Mouse (Mus musculus) right cerebral cortex, postnatal 4 days (tissue): ENCODE data around the gene Catsper1.

Experiments
- DNase-seq: peaks from one replicate; pipeline ENCODE4 v3.0.0-alpha.2; 2022

Catsper1 gene

GRCm38 (mm10) chr19:5356080-5356479, 20.5 kb downstream of the Catsper1 start:
- no peak for DNase-seq

GRCm38 (mm10) chr19:5362186-5362585, 26.6 kb downstream of the Catsper1 start:
- no peak for DNase-seq

- no peak for DNase-seq
These were observed 28.6 kb downstream of the Catsper1 start for GRCm38 (mm10) chr19:5364124-5364523.

- DNase-seq: no peak
These were observed 30.2 kb downstream of the Catsper1 start for GRCm38 (mm10) chr19:5365751-5366150.

GRCm38 (mm10) chr19:5366175-5367052, 30.9 kb downstream of the Catsper1 start, which contains the start of gene Eif1ad:
TSS of gene Eif1ad (plus strand) at chr19:5366741.
- DNase-seq: peak; percentile 93

- no peak for DNase-seq
These were observed 31.5 kb downstream of the Catsper1 start, which contains the start of gene Banf1 for GRCm38 (mm10) chr19:5367053-5367359. TSS of gene Banf1 (minus strand) at chr19:5367168.

- DNase-seq: no peak
These were observed 31.9 kb downstream of the Catsper1 start for GRCm38 (mm10) chr19:5367455-5367854.

GRCm38 (mm10) chr19:5370932-5371331, 35.4 kb downstream of the Catsper1 start:
- DNase-seq: no peak

- no peak for DNase-seq
These were observed 37.2 kb downstream of the Catsper1 start for GRCm38 (mm10) chr19:5372724-5373123.

- DNase-seq: no peak
These were observed 38.6 kb downstream of the Catsper1 start for GRCm38 (mm10) chr19:5374177-5374576.

GRCm38 (mm10) chr19:5374748-5375147, 39.2 kb downstream of the Catsper1 start:
- no peak for DNase-seq

DNA sequence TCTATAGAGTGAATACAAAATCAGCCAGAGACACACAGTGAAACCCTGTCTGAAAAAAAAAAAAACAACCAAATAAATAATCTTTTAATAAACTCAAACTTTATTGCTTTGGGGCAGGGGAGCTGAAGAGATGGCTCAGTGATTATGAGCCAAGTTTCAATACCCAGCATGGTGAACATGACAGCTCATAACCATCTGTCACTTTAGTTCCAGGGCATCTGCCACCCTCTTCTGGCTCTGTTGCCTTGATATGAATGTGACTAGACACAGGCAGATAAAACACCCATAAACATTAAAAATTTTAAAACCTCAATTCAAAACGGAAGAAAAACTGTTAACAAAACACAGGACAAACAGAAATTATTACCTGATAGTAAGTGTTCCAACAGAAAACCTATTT, 41.9 kb downstream of the Catsper1 start:
- DNase-seq: no peak

- no peak for DNase-seq
These were observed 47.8 kb downstream of the Catsper1 start for GRCm38 (mm10) chr19:5383326-5383725.

GRCm38 (mm10) chr19:5384715-5385114, 49.2 kb downstream of the Catsper1 start:
- no peak for DNase-seq

- peak; percentile 28 for DNase-seq
These were observed 52.5 kb downstream of the Catsper1 start for GRCm38 (mm10) chr19:5388011-5388441.

DNA sequence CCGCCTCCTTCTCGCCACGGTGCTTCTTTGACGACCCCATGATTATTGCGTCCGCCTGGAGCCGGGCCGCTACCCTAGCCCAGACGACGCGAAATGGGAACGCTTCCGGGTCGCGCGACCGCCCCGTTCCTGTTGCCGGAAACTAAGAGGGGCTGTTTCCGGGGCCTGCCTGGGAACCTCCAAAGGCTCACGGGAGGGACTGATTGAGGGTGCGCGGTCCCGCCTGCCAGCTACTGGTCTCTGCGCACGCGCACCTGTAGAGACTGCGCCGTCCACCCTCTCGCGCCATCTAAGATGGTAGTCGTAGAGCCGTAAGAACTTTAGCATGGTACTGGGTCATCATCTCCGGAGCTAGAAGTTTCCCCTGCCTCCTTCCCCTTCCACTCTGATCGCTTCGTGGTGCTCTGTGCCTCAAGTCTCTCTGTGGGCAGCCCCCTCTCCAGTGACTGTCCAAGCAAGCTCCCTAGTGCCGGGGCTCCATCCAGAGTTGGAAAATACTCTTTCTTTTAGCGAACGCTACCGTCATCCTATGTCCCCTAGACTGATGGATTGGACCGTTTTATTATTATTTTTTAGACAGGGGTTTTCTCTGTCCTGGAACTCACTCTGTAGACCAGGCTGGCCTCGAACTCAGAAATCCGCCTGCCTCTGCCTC, 53.2 kb downstream of the Catsper1 start, which contains the start of gene Sart1:
Gene Sart1 (minus strand): TSS at position 116 of the 655 bp plus-strand sequence.
- DNase-seq: peak; percentile 92

- no peak for DNase-seq
These were observed 54.1 kb downstream of the Catsper1 start for GRCm38 (mm10) chr19:5389647-5390046.

DNA sequence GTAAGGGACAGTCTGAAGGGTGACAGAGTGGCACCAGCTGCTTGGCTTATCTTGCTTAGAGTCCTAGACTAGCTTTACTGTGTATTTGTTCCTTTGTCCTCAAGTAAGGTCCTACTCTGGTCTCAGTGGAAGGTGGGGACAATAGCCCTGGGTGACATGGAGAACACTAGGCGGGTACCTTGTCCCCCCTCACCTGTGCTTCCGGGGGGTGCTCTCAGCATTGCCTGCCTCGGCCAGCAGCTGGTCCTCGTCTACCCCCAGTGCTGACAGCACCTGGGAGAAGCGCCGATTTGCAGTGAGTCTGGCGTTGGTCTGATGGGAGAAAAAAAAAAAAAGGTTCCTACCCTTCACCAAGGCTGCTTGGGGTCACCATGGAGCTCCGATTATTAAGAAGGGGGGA, 54.9 kb downstream of the Catsper1 start:
- no peak for DNase-seq

DNA sequence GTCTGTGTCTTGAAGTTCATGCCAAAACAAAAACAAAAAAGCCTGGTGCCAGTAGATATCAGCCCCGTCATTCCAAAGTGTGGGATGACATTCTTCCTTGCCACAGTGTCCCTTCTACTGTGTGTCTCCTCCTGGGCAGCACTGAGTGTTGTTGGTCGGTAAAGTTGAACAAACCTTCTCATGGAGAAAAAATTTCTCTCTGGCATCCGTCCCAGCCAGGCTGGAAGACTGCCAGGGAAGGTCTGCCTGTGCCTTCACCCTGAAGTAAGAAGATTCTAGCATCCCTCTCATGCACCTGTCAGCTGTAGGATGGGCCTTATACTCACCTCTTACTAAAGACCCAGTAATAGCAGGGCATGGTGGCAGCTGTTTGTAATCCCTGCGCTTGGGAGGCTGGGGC, 57.4 kb downstream of the Catsper1 start:
- DNase-seq: peak; percentile 34
